Mouse (Mus musculus) testis, adult 2 months (tissue): ENCODE data around the gene Rabggtb. TPM values are rescaled to one million over a fixed set of nuclear protein-coding genes. Genes with fewer than 3 reads are reported as not detected.
"Not testable (repeated sequence)": the region's sequence is repeated elsewhere in the genome, so short reads cannot be mapped to it uniquely, and the experiment has no call there.

Experiments
- H3K27ac ChIP-seq: fragments of 200-500 bp; 2 replicates; pipeline ENCODE4 v1.5.1; 2012; ENCODE audit warnings: low read depth, low read length; ENCODE audit not compliant: control insufficient read depth, insufficient read depth
- H3K27me3 ChIP-seq: fragments of 200-500 bp; 2 replicates; pipeline ENCODE4 v1.6.1; 2012; ENCODE audit warnings: mild to moderate bottlenecking, low read length, moderate library complexity; ENCODE audit not compliant: control insufficient read depth, insufficient read depth
- H3K36me3 ChIP-seq: fragments of 200-500 bp; 2 replicates; pipeline ENCODE4 v1.6.1; 2012; ENCODE audit warnings: mild to moderate bottlenecking, low read length; ENCODE audit not compliant: control insufficient read depth, insufficient read depth
- H3K4me1 ChIP-seq: fragments of 200-500 bp; 2 replicates; pipeline ENCODE4 v1.6.1; 2012; ENCODE audit warnings: low read length; ENCODE audit not compliant: control insufficient read depth, insufficient read depth
- H3K4me3 ChIP-seq: fragments of 200-500 bp; 2 replicates; pipeline ENCODE4 v1.5.1; 2012; ENCODE audit warnings: low read depth, mild to moderate bottlenecking, low read length, moderate library complexity, mixed read lengths; ENCODE audit not compliant: control insufficient read depth
- CTCF ChIP-seq: fragments of 200-500 bp; IDR thresholded peaks from 2 replicates; pipeline ENCODE4 v1.5.1; 2012; ENCODE audit warnings: low read depth, mild to moderate bottlenecking, inconsistent platforms, low read length, moderate library complexity; ENCODE audit not compliant: control insufficient read depth, insufficient read depth, insufficient replicate concordance
- POLR2A ChIP-seq: fragments of 200-500 bp; IDR thresholded peaks from 2 replicates; pipeline ENCODE4 v1.6.1; 2012; ENCODE audit warnings: low read depth, mild to moderate bottlenecking, inconsistent platforms, low read length, moderate library complexity; ENCODE audit not compliant: control insufficient read depth
- polyA plus RNA-seq: library from polyadenylated mRNA; depleted of rRNA; stranded (reverse); fragments of >200 nt; gene quantifications from 2 replicates; pipeline ENCODE4 v1.2.3, GENCODE M21; 2012

The Rabggtb gene
- polyA plus RNA-seq, 1 experiment: 11.6 TPM

DNA sequence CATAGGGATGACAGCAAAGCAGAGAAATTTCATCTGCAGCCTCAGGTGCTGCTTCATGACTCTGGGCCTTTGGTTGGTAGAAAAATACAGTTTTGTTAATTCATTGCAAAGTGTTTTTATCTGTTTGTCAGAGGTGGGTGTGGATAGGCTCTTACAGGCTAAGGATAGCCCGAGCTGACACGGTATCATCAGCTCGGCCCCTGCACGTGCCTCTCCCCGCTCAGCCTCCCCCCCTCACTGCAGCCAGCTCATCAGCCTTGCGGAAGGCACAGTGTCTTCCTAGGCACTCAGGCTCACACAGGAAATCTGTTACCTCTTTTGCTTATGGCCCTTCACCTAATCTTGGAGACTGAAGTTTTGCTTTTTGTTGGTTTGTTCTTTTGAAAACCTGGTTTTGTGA, 24.7 kb downstream of the Rabggtb start:
- H3K27ac ChIP-seq: no peak overlapping the region
- TF ChIP-seq POLR2A: no peak
- no peak for TF ChIP-seq CTCF
- no peaks in the 10 kb centered on the region for H3K27me3 ChIP-seq
- no peaks in the 10 kb centered on the region for H3K4me1 ChIP-seq
- no peaks in the 10 kb centered on the region for H3K36me3 ChIP-seq
- no peak overlapping the region for H3K4me3 ChIP-seq

DNA sequence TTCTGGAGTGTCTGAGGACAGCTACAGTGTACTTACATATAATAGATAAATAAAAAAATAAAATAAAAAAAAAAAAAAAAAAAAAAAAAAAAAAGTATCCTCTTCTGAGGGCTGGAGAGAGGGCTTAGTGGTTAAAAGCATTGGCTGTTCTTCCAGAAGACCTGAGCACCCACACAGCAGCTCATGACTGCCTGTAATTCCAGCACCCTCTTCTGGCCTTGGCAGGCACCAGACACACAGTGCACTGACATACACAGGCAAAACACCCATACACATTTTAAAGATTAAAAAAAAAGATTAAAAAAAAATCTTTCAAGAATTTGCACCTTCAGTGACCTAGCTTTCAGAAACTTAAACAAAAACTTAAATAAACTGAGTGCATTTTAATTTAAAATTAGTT, 26.5 kb downstream of the Rabggtb start:
- no peak overlapping the region for H3K27ac ChIP-seq
- no peaks in the 10 kb centered on the region; the same call in 1 of the 2 replicates for H3K36me3 ChIP-seq
- no peak overlapping the region for H3K4me3 ChIP-seq

DNA sequence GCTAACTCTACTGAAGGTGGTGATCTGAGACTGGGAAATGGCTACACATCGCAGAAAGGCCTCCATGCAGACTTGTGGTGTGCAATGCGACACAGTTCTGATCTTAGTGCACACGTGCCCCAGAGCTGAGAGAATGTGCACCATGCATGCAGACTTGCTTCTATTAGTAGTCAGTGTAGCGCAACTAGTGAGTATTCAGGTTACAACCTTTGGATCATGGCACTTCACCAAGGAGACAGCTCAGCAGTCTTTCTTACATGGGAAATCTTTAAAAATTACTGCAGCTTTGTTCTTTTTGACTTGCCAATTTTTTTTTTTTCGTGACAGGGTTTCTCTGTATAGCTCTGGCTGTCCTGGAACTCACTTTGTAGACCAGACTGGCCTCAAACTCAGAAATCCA, 41.4 kb downstream of the Rabggtb start:
- TF ChIP-seq POLR2A: no peak
- no peak for TF ChIP-seq CTCF
- no peak overlapping the region for H3K27ac ChIP-seq
- H3K36me3 ChIP-seq: no peaks in the 10 kb centered on the region
- no peak overlapping the region for H3K4me3 ChIP-seq
- no peaks in the 10 kb centered on the region for H3K4me1 ChIP-seq
- no peaks in the 10 kb centered on the region for H3K27me3 ChIP-seq

More for the DNA sequence above, 26.5 kb downstream of the Rabggtb start:
- TF ChIP-seq CTCF: no peak
- no peak for TF ChIP-seq POLR2A
- Histone ChIP-seq H3K27me3 (no peaks in the 10 kb centered on the region), H3K4me1 (no peaks in the 10 kb centered on the region)

DNA sequence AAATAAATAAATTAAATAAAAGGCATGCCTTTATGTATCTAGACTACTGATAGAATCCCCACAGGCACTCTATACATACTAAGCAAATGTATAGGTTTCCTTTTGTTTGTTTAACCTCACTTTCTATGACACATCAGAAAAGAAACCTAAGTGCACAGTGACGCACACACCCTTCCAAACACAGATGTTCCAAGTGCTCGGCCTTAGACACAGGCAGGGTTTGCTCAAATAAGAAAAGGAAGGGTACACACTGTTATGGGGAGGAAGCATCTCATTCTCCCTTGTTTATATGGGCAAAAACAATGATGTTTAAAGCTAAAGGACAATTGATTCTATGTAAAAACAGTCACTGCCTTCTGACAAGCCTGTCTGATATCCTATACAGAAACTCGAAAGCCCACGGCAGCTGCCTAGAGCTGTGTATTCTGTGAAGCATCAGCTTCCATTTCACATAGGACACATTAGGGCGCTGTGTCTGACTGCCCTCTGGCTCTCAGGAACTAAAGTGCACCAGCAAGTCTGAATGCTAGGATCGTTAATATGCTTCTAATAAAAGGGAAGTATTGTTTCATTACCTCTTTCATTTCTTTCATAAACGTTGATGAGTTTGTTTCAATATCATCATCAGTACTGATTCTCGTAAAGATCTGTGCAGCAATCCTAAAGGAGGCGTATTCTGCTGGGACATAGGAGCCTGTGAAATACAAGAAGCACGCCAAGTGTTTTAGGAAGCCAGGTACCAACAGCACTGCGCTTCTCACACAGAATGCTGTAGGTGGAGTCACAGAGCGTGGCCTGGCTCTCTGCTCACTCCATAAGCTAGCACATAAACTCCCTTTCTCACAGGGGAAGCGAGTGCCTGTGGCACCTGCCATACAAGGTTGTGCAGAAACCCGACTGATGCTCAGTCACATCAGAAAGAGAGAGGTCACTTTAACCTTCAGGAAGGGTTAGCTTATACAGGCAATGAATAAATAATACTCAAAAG, 45.4 kb downstream of the Rabggtb start:
- TF ChIP-seq CTCF (no peak), POLR2A (no peak)
- Histone ChIP-seq H3K27me3 (no peaks in the 10 kb centered on the region), H3K4me1 (no peaks in the 10 kb centered on the region), H3K27ac (no peak overlapping the region), H3K4me3 (no peak overlapping the region), H3K36me3 (no peaks in the 10 kb centered on the region)

DNA sequence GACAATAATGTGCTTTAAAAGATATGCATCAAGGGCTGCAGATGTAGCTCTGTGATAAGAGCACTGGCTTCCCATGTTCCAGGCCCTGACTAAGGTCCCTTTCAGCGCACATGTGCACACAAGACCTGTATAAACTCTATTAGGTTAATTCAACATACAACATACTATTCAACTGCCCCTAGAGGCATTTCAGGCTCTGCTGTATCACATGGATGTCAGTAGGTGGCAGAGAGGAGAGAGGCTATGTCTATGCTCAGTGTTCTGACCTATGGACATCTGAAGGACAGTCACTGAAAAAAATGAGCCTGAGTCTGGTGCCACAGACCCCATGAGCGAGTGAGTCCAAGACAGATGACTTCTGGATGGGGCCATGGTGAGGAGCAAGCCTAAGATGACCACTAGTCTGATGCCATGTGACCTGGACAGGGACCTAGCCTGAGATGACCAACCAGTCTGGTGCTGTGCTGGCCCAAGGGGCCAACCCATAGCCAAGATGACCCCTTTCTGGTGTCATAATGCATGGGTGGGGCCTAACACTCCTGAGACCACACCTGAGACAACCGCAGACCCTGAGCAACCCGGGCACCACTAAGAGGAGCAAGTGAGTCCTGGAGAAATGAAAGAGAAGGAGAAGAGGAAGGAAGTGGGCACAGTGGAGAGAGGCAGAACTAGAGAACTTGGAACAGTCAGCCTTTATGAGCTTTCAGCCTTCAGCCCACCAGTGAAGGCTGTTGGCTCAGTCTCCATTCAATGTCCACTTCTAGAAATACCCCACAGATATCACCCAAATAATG, 48.0 kb downstream of the Rabggtb start:
- peak; percentile 78; the same call in 1 of the 2 replicates for TF ChIP-seq POLR2A
- no peak for TF ChIP-seq CTCF
- Histone ChIP-seq H3K36me3 (no peaks in the 10 kb centered on the region), H3K4me3 (peak overlapping the region; percentile 72), H3K27ac (peak overlapping the region; percentile 83), H3K4me1 (no peaks in the 10 kb centered on the region), H3K27me3 (no peaks in the 10 kb centered on the region)

DNA sequence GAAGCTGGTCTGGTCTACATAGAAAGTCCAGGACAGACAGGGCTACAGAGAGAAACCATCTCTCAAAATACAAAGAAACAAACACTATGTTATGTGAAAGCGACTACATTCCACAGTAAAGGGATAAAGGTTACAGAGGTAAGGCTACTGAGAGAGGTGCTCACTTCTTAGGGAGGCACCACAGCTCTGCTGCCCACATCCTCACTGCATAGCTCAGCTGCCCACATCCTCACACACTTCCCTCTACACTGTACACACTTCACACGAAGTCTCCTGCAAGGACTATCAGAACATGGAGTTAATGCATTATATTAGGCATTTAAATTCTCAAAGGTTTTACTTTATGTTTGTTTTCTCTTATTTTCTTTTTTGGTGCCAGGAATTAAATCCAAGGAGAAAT, 49.0 kb downstream of the Rabggtb start:
- no peak overlapping the region for H3K27ac ChIP-seq
- H3K36me3 ChIP-seq: no peaks in the 10 kb centered on the region
- TF ChIP-seq POLR2A (no peak), CTCF (no peak)
- H3K27me3 ChIP-seq: no peaks in the 10 kb centered on the region
- H3K4me3 ChIP-seq: no peak overlapping the region; the same call in 1 of the 2 replicates
- no peaks in the 10 kb centered on the region for H3K4me1 ChIP-seq

DNA sequence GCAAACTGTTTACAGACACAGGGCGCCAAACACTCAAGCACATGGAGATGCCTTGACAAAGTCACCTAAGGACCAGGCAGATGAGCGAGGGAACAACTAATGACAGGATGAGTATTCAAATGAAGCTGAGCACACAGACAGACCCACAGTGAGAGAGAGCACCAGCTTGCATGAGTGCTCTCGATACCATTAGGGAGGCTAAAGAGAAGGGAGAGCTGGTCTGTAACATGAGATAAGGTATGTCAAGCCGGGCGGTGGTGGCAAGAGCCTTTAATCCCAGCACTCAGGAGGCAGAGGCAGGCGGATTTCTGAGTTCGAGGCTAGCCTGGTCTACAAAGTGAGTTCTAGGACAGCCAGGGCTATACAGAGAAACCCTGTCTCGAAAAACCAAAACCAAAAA, 52.4 kb downstream of the Rabggtb start:
- H3K27me3 ChIP-seq, H3K4me3 ChIP-seq, H3K4me1 ChIP-seq, H3K27ac ChIP-seq, H3K36me3 ChIP-seq: not testable (repeated sequence)
